Mouse (Mus musculus) liver, embryonic 14.5 days (tissue): Measurements from ENCODE around the gene Tmem40. TPM values are rescaled to one million over a fixed set of nuclear protein-coding genes. Genes with fewer than 3 reads are reported as not detected.

Experiments
- ATAC-seq: fragments of 200-750 bp; cut with Nextera tagmentation; 2 replicates; pipeline ENCODE4 v1.8.0; 2017; ENCODE audit warnings: moderate number of reproducible peaks, mild to moderate bottlenecking, moderate library complexity; ENCODE audit not compliant: insufficient read depth
- DNase-seq, 3 experiments: peaks; one replicate each; pipeline ENCODE4 v3.0.0-alpha.2; 2012 to 2013; ENCODE audit warnings: low read depth in 3 of 3, low spot score in 3 of 3
- H3K27ac ChIP-seq: fragments of 300-500 bp; sonication (generic); 2 replicates; pipeline ENCODE4 v1.5.1; 2014; ENCODE audit warnings: moderate library complexity, mild to moderate bottlenecking, control low read depth, inconsistent platforms
- H3K27me3 ChIP-seq: fragments of 300-500 bp; sonication (generic); 2 replicates; pipeline ENCODE4 v1.6.1; 2014; ENCODE audit warnings: mild to moderate bottlenecking, low read length, moderate library complexity; ENCODE audit not compliant: control insufficient read depth, insufficient read depth
- H3K36me3 ChIP-seq: fragments of 300-500 bp; sonication (generic); replicated peaks from 2 replicates; pipeline ENCODE4 v1.6.1; 2014; ENCODE audit warnings: low read depth; ENCODE audit not compliant: control insufficient read depth, insufficient read depth
- H3K4me1 ChIP-seq, 2 experiments: fragments of 200-500 bp in 1 of 2; fragments of 300-500 bp in 1 of 2; sonication (generic) in 1 of 2; replicated peaks; 2 replicates each; pipeline ENCODE4 v1.6.1; 2012 to 2014; ENCODE audit warnings: antibody characterized with exemption in 1 of 2, inconsistent platforms in 1 of 2, low read length in 1 of 2; ENCODE audit not compliant: control insufficient read depth in 2 of 2, insufficient read depth in 2 of 2
- H3K4me2 ChIP-seq: fragments of 300-500 bp; sonication (generic); 2 replicates; pipeline ENCODE4 v1.6.1; 2014; ENCODE audit warnings: low read depth, mild to moderate bottlenecking, control low read depth, moderate library complexity
- H3K4me3 ChIP-seq, 2 experiments: fragments of 200-500 bp in 1 of 2; fragments of 300-500 bp in 1 of 2; sonication (generic) in 1 of 2; 2 replicates each; pipeline ENCODE4 v1.5.1; 2012 to 2014; ENCODE audit warnings: low read depth in 2 of 2, low read length in 2 of 2, mild to moderate bottlenecking in 2 of 2, control low read depth in 1 of 2, inconsistent platforms in 1 of 2, moderate library complexity in 1 of 2; ENCODE audit not compliant: insufficient read depth in 1 of 2
- H3K9ac ChIP-seq: fragments of 300-500 bp; sonication (generic); replicated peaks from 2 replicates; pipeline ENCODE4 v1.6.1; 2014; ENCODE audit warnings: mild to moderate bottlenecking, control low read depth, moderate library complexity
- H3K9me3 ChIP-seq: fragments of 300-500 bp; sonication (generic); 2 replicates; pipeline ENCODE4 v1.6.1; 2016; ENCODE audit warnings: low read length, mixed read lengths; ENCODE audit not compliant: control insufficient read depth
- CTCF ChIP-seq: IDR thresholded peaks from 2 replicates; pipeline ENCODE4 v1.5.1; 2016; ENCODE audit warnings: antibody characterized with exemption, low read depth, control low read depth
- EP300 ChIP-seq: IDR thresholded peaks from 2 replicates; pipeline ENCODE4 v1.6.1; 2016; ENCODE audit warnings: antibody characterized with exemption, low read depth
- WGBS: fragments of 180-500 bp; shearing (Covaris S2); extraction: QIAGEN DNeasy Blood & Tissue Kit; methylation state at CpG from one replicate; pipeline ENCODE4 v1.1.7; 2014; ENCODE audit not compliant: insufficient replicate concordance; 5-methylcytosine and 5-hydroxymethylcytosine counted together
- polyA plus RNA-seq, 2 experiments: library from polyadenylated mRNA; depleted of rRNA in 1 of 2; stranded (reverse) in 1 of 2; unstranded in 1 of 2; fragments of >200 nt; fragmentation: Nextera tagmentation in 1 of 2; extraction: Ambion mirVana in 1 of 2; gene quantifications; 2 replicates each; pipeline versions ENCODE4 v1.2.1 to v1.2.3; 2012 to 2014

Gene Tmem40
- polyA plus RNA-seq (2012; rRNA removed): 19.4 and 20.1 TPM in 2 replicates
- 19.8 and 21.5 TPM in 2 replicates for polyA plus RNA-seq (2014; fragmentation: Nextera tagmentation; extraction: Ambion mirVana)

GRCm38 (mm10) chr6:115761995-115762756 lies at the start of gene Tmem40:
Tmem40 (minus strand) TSS chr6:115762410.
- Histone ChIP-seq H3K9ac (peak within 1 kb of the TSS; percentile 11; the same call in 1 of the 2 replicates), H3K9me3 (no peaks in the 10 kb centered on the region), H3K27me3 (no peaks in the 10 kb centered on the region), H3K4me3 (peak within 1 kb of the TSS in 1 of 2 experiments; percentile 10; a peak in 1 of 4 replicates), H3K27ac (peak within 1 kb of the TSS; percentile 6; the same call in 1 of the 2 replicates), H3K4me2 (peak within 1 kb of the TSS; percentile 56), H3K4me1 (peaks cover 30% of the 10 kb centered on the region in 2 experiments), H3K36me3 (no peaks in the 10 kb centered on the region)
- no peak for TF ChIP-seq CTCF
- TF ChIP-seq EP300: no peak
- DNase-seq (no peak), ATAC-seq (no peak)
- 2% methylated on average over 9 of the region's 9 CpGs for WGBS

GRCm38 (mm10) chr6:115811606-115812005 lies 49.4 kb upstream of the Tmem40 start:
- no peak overlapping the region for H3K9ac ChIP-seq
- H3K4me1 ChIP-seq: peaks cover 5 to 19% of the 10 kb centered on the region in 2 experiments; a peak in 3 of 4 replicates
- WGBS: 60% methylated on average over 8 of the region's 8 CpGs
- H3K27me3 ChIP-seq: no peaks in the 10 kb centered on the region
- peaks cover 9% of the 10 kb centered on the region for H3K36me3 ChIP-seq
- no peak overlapping the region for H3K4me3 ChIP-seq
- no peak for ATAC-seq
- no peak overlapping the region for H3K4me2 ChIP-seq
- DNase-seq: no peak
- no peaks in the 10 kb centered on the region for H3K9me3 ChIP-seq
- TF ChIP-seq EP300: no peak
- TF ChIP-seq CTCF: no peak
- no peak overlapping the region for H3K27ac ChIP-seq

GRCm38 (mm10) chr6:115808488-115809231 lies 46.5 kb upstream of the Tmem40 start, which contains the start of gene Rpl32:
Rpl32 (minus strand) TSS chr6:115808747.
- no peaks in the 10 kb centered on the region for H3K27me3 ChIP-seq
- peak within 1 kb of the TSS; percentile 81 for H3K4me2 ChIP-seq
- peak within 1 kb of the TSS; percentile 97 for H3K9ac ChIP-seq
- peak; percentile 87 for TF ChIP-seq EP300
- TF ChIP-seq CTCF: peak; percentile 53
- H3K36me3 ChIP-seq: peaks cover 31% of the 10 kb centered on the region
- H3K4me3 ChIP-seq: peak within 1 kb of the TSS; percentile 93 to 97
- under 1% methylated on average over 47 of the region's 47 CpGs for WGBS
- peak; percentile 81 to 87 (median 83) for DNase-seq
- peaks cover 0 to 14% of the 10 kb centered on the region in 2 experiments; a peak in 2 of 4 replicates for H3K4me1 ChIP-seq
- H3K27ac ChIP-seq: peak within 1 kb of the TSS; percentile 76
- ATAC-seq: peak; percentile 83
- no peaks in the 10 kb centered on the region for H3K9me3 ChIP-seq

DNA sequence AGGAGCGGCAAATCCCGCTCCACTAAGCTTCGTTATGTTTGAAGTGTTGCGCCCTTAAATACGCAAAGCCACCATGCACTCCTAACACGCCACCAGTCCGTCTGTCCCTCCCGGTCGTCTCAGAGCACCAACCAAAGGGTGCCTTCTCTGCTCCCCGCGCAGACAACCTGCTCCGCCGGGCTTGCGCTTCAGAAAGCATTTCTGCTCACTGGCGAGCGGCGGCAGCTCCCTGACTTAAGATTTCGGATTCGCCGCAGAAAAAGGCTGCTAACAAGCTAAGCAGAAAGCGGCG lies 45.9 kb upstream of the Tmem40 start:
- peak; percentile 24; the same call in 1 of the 2 replicates for ATAC-seq
- WGBS: under 1% methylated on average over 22 of the region's 22 CpGs

More for the DNA sequence above, 45.9 kb upstream of the Tmem40 start:
- no peaks in the 10 kb centered on the region for H3K27me3 ChIP-seq
- no peak for DNase-seq
- H3K9me3 ChIP-seq: no peaks in the 10 kb centered on the region
- H3K4me1 ChIP-seq: peaks cover 0 to 13% of the 10 kb centered on the region in 2 experiments; a peak in 2 of 4 replicates
- peak overlapping the region; percentile 76 for H3K27ac ChIP-seq
- H3K4me2 ChIP-seq: peak overlapping the region; percentile 81
- TF ChIP-seq CTCF: no peak
- TF ChIP-seq EP300: no peak
- peaks cover 31% of the 10 kb centered on the region for H3K36me3 ChIP-seq
- peak overlapping the region; percentile 97 for H3K9ac ChIP-seq
- H3K4me3 ChIP-seq: peak overlapping the region; percentile 93 to 97
